Mouse (Mus musculus) testis, adult 2 months (tissue): Measurements from ENCODE around the gene Blvra. TPM values are rescaled to one million over a fixed set of nuclear protein-coding genes. Genes with fewer than 3 reads are reported as not detected.

Source experiments
- H3K27ac ChIP-seq: fragments of 200-500 bp; 2 replicates; pipeline ENCODE4 v1.5.1; 2012; ENCODE audit warnings: low read depth, low read length; ENCODE audit not compliant: control insufficient read depth, insufficient read depth
- H3K27me3 ChIP-seq: fragments of 200-500 bp; 2 replicates; pipeline ENCODE4 v1.6.1; 2012; ENCODE audit warnings: mild to moderate bottlenecking, low read length, moderate library complexity; ENCODE audit not compliant: control insufficient read depth, insufficient read depth
- H3K36me3 ChIP-seq: fragments of 200-500 bp; 2 replicates; pipeline ENCODE4 v1.6.1; 2012; ENCODE audit warnings: mild to moderate bottlenecking, low read length; ENCODE audit not compliant: control insufficient read depth, insufficient read depth
- H3K4me1 ChIP-seq: fragments of 200-500 bp; 2 replicates; pipeline ENCODE4 v1.6.1; 2012; ENCODE audit warnings: low read length; ENCODE audit not compliant: control insufficient read depth, insufficient read depth
- H3K4me3 ChIP-seq: fragments of 200-500 bp; 2 replicates; pipeline ENCODE4 v1.5.1; 2012; ENCODE audit warnings: low read depth, mild to moderate bottlenecking, low read length, moderate library complexity, mixed read lengths; ENCODE audit not compliant: control insufficient read depth
- CTCF ChIP-seq: fragments of 200-500 bp; IDR thresholded peaks from 2 replicates; pipeline ENCODE4 v1.5.1; 2012; ENCODE audit warnings: low read depth, mild to moderate bottlenecking, inconsistent platforms, low read length, moderate library complexity; ENCODE audit not compliant: control insufficient read depth, insufficient read depth, insufficient replicate concordance
- POLR2A ChIP-seq: fragments of 200-500 bp; IDR thresholded peaks from 2 replicates; pipeline ENCODE4 v1.6.1; 2012; ENCODE audit warnings: low read depth, mild to moderate bottlenecking, inconsistent platforms, low read length, moderate library complexity; ENCODE audit not compliant: control insufficient read depth
- polyA plus RNA-seq: library from polyadenylated mRNA; depleted of rRNA; stranded (reverse); fragments of >200 nt; gene quantifications from 2 replicates; pipeline ENCODE4 v1.2.3, GENCODE M21; 2012

Blvra gene
- polyA plus RNA-seq, 1 experiment, result 6.5 TPM

DNA sequence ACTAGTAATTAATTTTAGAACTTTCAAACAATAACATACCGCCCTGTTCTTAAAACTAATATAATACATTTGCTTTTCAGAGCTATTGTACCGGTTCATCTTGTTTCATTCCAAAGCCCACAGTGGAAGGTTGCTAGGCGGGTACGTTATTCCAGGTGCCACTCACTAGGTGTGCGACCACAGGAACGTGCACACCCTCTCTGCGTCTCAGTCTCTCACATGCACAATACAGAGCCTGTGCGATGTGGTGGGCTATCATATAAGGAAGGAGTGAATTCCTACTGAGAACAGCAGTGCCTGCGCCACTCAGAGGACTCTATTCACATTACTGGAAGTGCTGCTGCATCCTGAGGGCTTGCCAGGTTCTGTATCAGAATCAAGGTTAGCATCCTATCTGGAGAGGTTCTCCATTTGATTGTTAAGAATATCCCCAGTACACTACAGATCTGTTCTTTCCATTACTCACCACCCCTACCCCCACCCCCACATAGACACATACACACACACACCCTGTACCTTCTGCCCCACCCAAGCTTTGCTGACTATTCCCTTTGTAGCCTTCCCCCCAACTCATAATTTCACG is 67.5 kb downstream of the Blvra start:
- H3K27ac ChIP-seq, result no peak overlapping the region
- peaks cover 17% of the 10 kb centered on the region for H3K4me1 ChIP-seq
- no peak; the same call in 1 of the 2 replicates for TF ChIP-seq CTCF
- no peak for TF ChIP-seq POLR2A
- H3K36me3 ChIP-seq, result no peaks in the 10 kb centered on the region
- H3K4me3 ChIP-seq, result no peak overlapping the region
- no peaks in the 10 kb centered on the region for H3K27me3 ChIP-seq

DNA sequence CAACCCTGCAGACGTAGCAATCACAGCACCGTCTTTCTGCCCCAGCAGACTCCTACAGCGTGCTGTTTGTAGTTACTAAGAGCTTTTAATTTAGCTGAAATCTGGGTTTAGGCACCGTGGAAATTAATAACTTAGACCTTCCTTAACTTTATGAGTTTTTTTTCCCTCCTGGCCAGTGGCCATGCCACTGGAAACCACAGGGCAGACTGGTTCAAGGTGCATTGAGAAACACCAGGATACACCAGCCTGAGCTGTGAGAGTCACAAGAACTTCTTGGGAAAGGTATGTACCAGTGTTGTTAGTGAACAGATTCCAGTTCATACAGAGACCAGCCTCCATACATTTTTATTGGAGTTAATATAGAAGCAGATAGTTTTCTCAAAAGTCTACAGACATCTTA is 68.0 kb downstream of the Blvra start:
- no peaks in the 10 kb centered on the region for H3K36me3 ChIP-seq
- H3K27ac ChIP-seq, result no peak overlapping the region
- H3K4me1 ChIP-seq, result peaks cover 14% of the 10 kb centered on the region
- no peak for TF ChIP-seq POLR2A
- no peak for TF ChIP-seq CTCF
- H3K4me3 ChIP-seq, result no peak overlapping the region
- H3K27me3 ChIP-seq, result no peaks in the 10 kb centered on the region

DNA sequence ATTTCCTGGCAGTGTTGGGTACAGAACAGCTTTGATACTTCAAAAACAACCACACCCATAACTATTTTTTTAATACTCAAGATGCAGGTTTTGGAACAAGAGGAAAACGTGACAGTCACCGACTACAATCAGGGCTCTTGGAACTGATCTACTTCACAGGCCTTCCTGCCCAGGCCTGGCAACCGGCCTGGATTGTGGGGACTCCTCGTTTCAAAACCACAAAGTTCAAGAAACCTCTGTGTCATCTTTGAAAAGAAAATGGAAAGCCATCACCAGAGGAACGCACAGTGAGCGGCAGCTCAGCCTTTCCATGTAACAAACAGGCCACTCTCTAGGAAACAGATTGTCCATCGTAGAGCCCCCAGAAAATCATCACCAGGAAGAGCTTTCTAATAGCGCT is 68.6 kb downstream of the Blvra start:
- H3K27ac ChIP-seq, result no peak overlapping the region
- no peaks in the 10 kb centered on the region for H3K36me3 ChIP-seq
- H3K4me1 ChIP-seq, result peaks cover 16% of the 10 kb centered on the region
- TF ChIP-seq CTCF (no peak), POLR2A (no peak)
- no peaks in the 10 kb centered on the region for H3K27me3 ChIP-seq
- H3K4me3 ChIP-seq, result no peak overlapping the region

GRCm38 (mm10) chr2:127139605-127140004 is 69.1 kb downstream of the Blvra start:
- no peak for TF ChIP-seq POLR2A
- no peak for TF ChIP-seq CTCF
- Histone ChIP-seq H3K4me1 (peaks cover 16% of the 10 kb centered on the region), H3K27ac (no peak overlapping the region)

GRCm38 (mm10) chr2:127140011-127140410 is 69.5 kb downstream of the Blvra start:
- Histone ChIP-seq H3K4me3 (peak overlapping the region; percentile 90), H3K4me1 (peaks cover 16% of the 10 kb centered on the region), H3K27me3 (no peaks in the 10 kb centered on the region), H3K36me3 (no peaks in the 10 kb centered on the region), H3K27ac (no peak overlapping the region)
- TF ChIP-seq POLR2A (no peak), CTCF (no peak)

More at GRCm38 (mm10) chr2:127139605-127140004, 69.1 kb downstream of the Blvra start:
- H3K4me3 ChIP-seq, result no peak overlapping the region
- no peaks in the 10 kb centered on the region for H3K36me3 ChIP-seq
- no peaks in the 10 kb centered on the region for H3K27me3 ChIP-seq

DNA sequence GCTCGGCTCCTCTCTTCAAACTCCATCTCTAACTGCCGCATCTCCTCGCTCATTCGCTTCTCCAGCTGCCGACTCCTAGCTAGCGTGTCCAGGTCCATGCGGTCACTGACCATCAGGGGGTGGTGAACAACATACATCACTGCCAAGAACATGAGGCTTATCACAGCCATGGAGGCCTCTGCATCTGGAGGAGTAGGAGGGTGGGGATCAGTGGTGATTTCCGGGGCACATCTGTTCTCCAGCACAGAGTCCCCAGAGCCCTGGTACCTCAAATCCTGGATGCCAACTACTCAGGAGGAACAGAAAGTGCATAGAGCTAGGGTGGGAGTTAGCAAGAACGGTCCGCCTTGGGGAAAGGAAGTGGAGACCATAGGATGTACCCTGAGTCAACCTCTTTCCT is 71.6 kb downstream of the Blvra start:
- TF ChIP-seq POLR2A, result no peak
- no peak for TF ChIP-seq CTCF
- peaks cover 10% of the 10 kb centered on the region for H3K4me1 ChIP-seq
- H3K27ac ChIP-seq, result no peak overlapping the region
- no peaks in the 10 kb centered on the region for H3K27me3 ChIP-seq
- peak overlapping the region; percentile 90 for H3K4me3 ChIP-seq
- H3K36me3 ChIP-seq, result no peaks in the 10 kb centered on the region

GRCm38 (mm10) chr2:127142577-127143157 is 72.2 kb downstream of the Blvra start:
- H3K27me3 ChIP-seq, result no peaks in the 10 kb centered on the region
- TF ChIP-seq CTCF, result no peak
- peak; percentile 71; the same call in 1 of the 2 replicates for TF ChIP-seq POLR2A
- no peaks in the 10 kb centered on the region for H3K36me3 ChIP-seq
- peak overlapping the region; percentile 90 for H3K4me3 ChIP-seq
- peak overlapping the region; percentile 39; the same call in 1 of the 2 replicates for H3K27ac ChIP-seq
- peaks cover 9% of the 10 kb centered on the region for H3K4me1 ChIP-seq
